Mouse (Mus musculus): Measurements from ENCODE around the gene Gm9008. TPM values are rescaled to one million over a fixed set of nuclear protein-coding genes. Genes with fewer than 3 reads are reported as not detected.
A peak's percentile ranks its signal among the peaks of the same experiment; 100 is the strongest.
"Not testable (repeated sequence)": the region's sequence is repeated elsewhere in the genome, so short reads cannot be mapped to it uniquely, and the experiment has no call there.

Gene Gm9008
- 0.15 and 0.17 TPM in 2 replicates for polyA plus RNA-seq (2014; fragmentation: Nextera tagmentation; extraction: Ambion mirVana)

- H3K27me3 ChIP-seq (ENCODE audit: control insufficient read depth, insufficient read depth, low read length); H3K27ac ChIP-seq (ENCODE audit: low read depth, low read length); H3K4me3 ChIP-seq (ENCODE audit: low read depth, low read length); ATAC-seq (ENCODE audit: low read depth); H3K9ac ChIP-seq (replicated peaks; ENCODE audit: low read depth, low read length); H3K4me1 ChIP-seq (ENCODE audit: control insufficient read depth, insufficient read depth, low read length); H3K36me3 ChIP-seq (ENCODE audit: control insufficient read depth, insufficient read depth, low read length); H3K4me2 ChIP-seq (ENCODE audit: low read depth, low read length); H3K9me3 ChIP-seq (ENCODE audit: control insufficient read depth, low read length): not testable (repeated sequence)
- WGBS = 94% methylated on average over 16 of the region's 22 CpGs
These were observed at the start of gene Gm9008 for GRCm38 (mm10) chr6:76497054-76497835. Gm9008 (minus strand) TSS chr6:76497784.

- H3K27ac ChIP-seq (ENCODE audit: low read depth, low read length) = no peak overlapping the region
- H3K36me3 ChIP-seq (ENCODE audit: control insufficient read depth, insufficient read depth, low read length) = no peaks in the 10 kb centered on the region
- WGBS = 84% methylated on average over 4 of the region's 4 CpGs
- H3K27me3 ChIP-seq (ENCODE audit: control insufficient read depth, insufficient read depth, low read length) = no peaks in the 10 kb centered on the region
- no peaks in the 10 kb centered on the region for H3K9me3 ChIP-seq (ENCODE audit: control insufficient read depth, low read length)
- H3K9ac ChIP-seq (replicated peaks; ENCODE audit: low read depth, low read length) = no peak overlapping the region
- ATAC-seq (ENCODE audit: low read depth) = no peak
- no peaks in the 10 kb centered on the region for H3K4me1 ChIP-seq (ENCODE audit: control insufficient read depth, insufficient read depth, low read length)
- no peak overlapping the region for H3K4me3 ChIP-seq (ENCODE audit: low read depth, low read length)
- no peak overlapping the region for H3K4me2 ChIP-seq (ENCODE audit: low read depth, low read length)
These were observed 24.5 kb upstream of the Gm9008 start for GRCm38 (mm10) chr6:76521975-76522641.

GRCm38 (mm10) chr6:76510200-76510599 is 12.6 kb upstream of the Gm9008 start:
- Histone ChIP-seq H3K4me1 (ENCODE audit: control insufficient read depth, insufficient read depth, low read length) (no peaks in the 10 kb centered on the region), H3K27ac (ENCODE audit: low read depth, low read length) (no peak overlapping the region), H3K36me3 (ENCODE audit: control insufficient read depth, insufficient read depth, low read length) (no peaks in the 10 kb centered on the region), H3K4me2 (ENCODE audit: low read depth, low read length) (no peak overlapping the region), H3K9me3 (ENCODE audit: control insufficient read depth, low read length) (no peaks in the 10 kb centered on the region), H3K9ac (replicated peaks; ENCODE audit: low read depth, low read length) (no peak overlapping the region), H3K4me3 (ENCODE audit: low read depth, low read length) (no peak overlapping the region), H3K27me3 (ENCODE audit: control insufficient read depth, insufficient read depth, low read length) (no peaks in the 10 kb centered on the region)
- ATAC-seq (ENCODE audit: low read depth) = no peak

GRCm38 (mm10) chr6:76496335-76496734 is 1.2 kb downstream of the Gm9008 start:
- not testable (repeated sequence) for H3K4me2 ChIP-seq (ENCODE audit: low read depth, low read length); H3K36me3 ChIP-seq (ENCODE audit: control insufficient read depth, insufficient read depth, low read length); H3K4me3 ChIP-seq (ENCODE audit: low read depth, low read length); H3K9ac ChIP-seq (replicated peaks; ENCODE audit: low read depth, low read length); H3K9me3 ChIP-seq (ENCODE audit: control insufficient read depth, low read length); H3K27ac ChIP-seq (ENCODE audit: low read depth, low read length); H3K27me3 ChIP-seq (ENCODE audit: control insufficient read depth, insufficient read depth, low read length); ATAC-seq (ENCODE audit: low read depth); H3K4me1 ChIP-seq (ENCODE audit: control insufficient read depth, insufficient read depth, low read length)
- WGBS = 98% methylated on average over 10 of the region's 12 CpGs

GRCm38 (mm10) chr6:76468194-76468593 is 29.4 kb downstream of the Gm9008 start:
- no peaks in the 10 kb centered on the region for H3K36me3 ChIP-seq (ENCODE audit: control insufficient read depth, insufficient read depth, low read length)
- no peaks in the 10 kb centered on the region for H3K4me1 ChIP-seq (ENCODE audit: control insufficient read depth, insufficient read depth, low read length)
- H3K9ac ChIP-seq (replicated peaks; ENCODE audit: low read depth, low read length) = no peak overlapping the region
- no peak overlapping the region for H3K4me2 ChIP-seq (ENCODE audit: low read depth, low read length)
- 15% methylated on average over 2 of the region's 2 CpGs for WGBS
- ATAC-seq (ENCODE audit: low read depth) = peak; percentile 51; the same call in 1 of the 2 replicates
- no peak overlapping the region for H3K4me3 ChIP-seq (ENCODE audit: low read depth, low read length)
- H3K9me3 ChIP-seq (ENCODE audit: control insufficient read depth, low read length) = no peaks in the 10 kb centered on the region
- H3K27ac ChIP-seq (ENCODE audit: low read depth, low read length) = no peak overlapping the region
- no peaks in the 10 kb centered on the region for H3K27me3 ChIP-seq (ENCODE audit: control insufficient read depth, insufficient read depth, low read length)
